Mouse (Mus musculus): ENCODE measurements around the gene Dpp7. TPM values are rescaled to one million over a fixed set of nuclear protein-coding genes. Genes with fewer than 3 reads are reported as not detected.

The Dpp7 gene
- total RNA-seq, 2 experiments from 2014 or later = 13.3 TPM; not detected in 1

GRCm38 (mm10) chr2:25371764-25372643 is 15.8 kb upstream of the Dpp7 start, which contains the start of gene Sapcd2:
Gene Sapcd2 (plus strand): TSS chr2:25372321.
- ATAC-seq (replicated peaks; ENCODE audit: low FRiP score, poor library complexity, severe bottlenecking) = peak; percentile 89

- ATAC-seq (replicated peaks; ENCODE audit: low FRiP score, poor library complexity, severe bottlenecking) = no peak
These were observed 13.8 kb upstream of the Dpp7 start for GRCm38 (mm10) chr2:25369996-25370395.

- ATAC-seq (replicated peaks; ENCODE audit: low FRiP score, poor library complexity, severe bottlenecking) = no peak
These were observed 9.1 kb upstream of the Dpp7 start, which contains the start of gene Uap1l1 for GRCm38 (mm10) chr2:25365091-25365761. Gene Uap1l1 (minus strand): TSS chr2:25365682.

GRCm38 (mm10) chr2:25364761-25365090 is 8.6 kb upstream of the Dpp7 start:
- no peak for ATAC-seq (replicated peaks; ENCODE audit: low FRiP score, poor library complexity, severe bottlenecking)

- ATAC-seq (replicated peaks; ENCODE audit: low FRiP score, poor library complexity, severe bottlenecking) = no peak
These were observed 8.2 kb upstream of the Dpp7 start for GRCm38 (mm10) chr2:25364313-25364712.

- no peak for ATAC-seq (replicated peaks; ENCODE audit: low FRiP score, poor library complexity, severe bottlenecking)
These were observed 7.5 kb upstream of the Dpp7 start for GRCm38 (mm10) chr2:25363478-25364178.

GRCm38 (mm10) chr2:25359848-25360247 is 3.7 kb upstream of the Dpp7 start:
- no peak for ATAC-seq (replicated peaks; ENCODE audit: low FRiP score, poor library complexity, severe bottlenecking)

- no peak for ATAC-seq (replicated peaks; ENCODE audit: low FRiP score, poor library complexity, severe bottlenecking)
These were observed 616 bp downstream of the Dpp7 start for GRCm38 (mm10) chr2:25355419-25356066.

GRCm38 (mm10) chr2:25354211-25354610 is 1.9 kb downstream of the Dpp7 start:
- no peak for ATAC-seq (replicated peaks; ENCODE audit: low FRiP score, poor library complexity, severe bottlenecking)

- no peak for ATAC-seq (replicated peaks; ENCODE audit: low FRiP score, poor library complexity, severe bottlenecking)
These were observed 5.5 kb downstream of the Dpp7 start for GRCm38 (mm10) chr2:25350701-25351100.

GRCm38 (mm10) chr2:25349499-25349898 is 6.7 kb downstream of the Dpp7 start:
- no peak for ATAC-seq (replicated peaks; ENCODE audit: low FRiP score, poor library complexity, severe bottlenecking)

GRCm38 (mm10) chr2:25348162-25348561 is 8.0 kb downstream of the Dpp7 start:
- no peak for ATAC-seq (replicated peaks; ENCODE audit: low FRiP score, poor library complexity, severe bottlenecking)

GRCm38 (mm10) chr2:25338303-25338702 is 17.9 kb downstream of the Dpp7 start:
- no peak for ATAC-seq (replicated peaks; ENCODE audit: low FRiP score, poor library complexity, severe bottlenecking)

- no peak for ATAC-seq (replicated peaks; ENCODE audit: low FRiP score, poor library complexity, severe bottlenecking)
These were observed 22.6 kb downstream of the Dpp7 start for GRCm38 (mm10) chr2:25333569-25333968.

GRCm38 (mm10) chr2:25332286-25333160 is 23.6 kb downstream of the Dpp7 start, which contains the start of gene Man1b1:
Gene Man1b1 (plus strand): TSS chr2:25332338.
- ATAC-seq (replicated peaks; ENCODE audit: low FRiP score, poor library complexity, severe bottlenecking) = peak; percentile 96

- ATAC-seq (replicated peaks; ENCODE audit: low FRiP score, poor library complexity, severe bottlenecking) = no peak
These were observed 24.7 kb downstream of the Dpp7 start for GRCm38 (mm10) chr2:25331470-25331869.

GRCm38 (mm10) chr2:25328440-25328839 is 27.7 kb downstream of the Dpp7 start:
- no peak for ATAC-seq (replicated peaks; ENCODE audit: low FRiP score, poor library complexity, severe bottlenecking)

GRCm38 (mm10) chr2:25326036-25326435 is 30.1 kb downstream of the Dpp7 start:
- ATAC-seq (replicated peaks; ENCODE audit: low FRiP score, poor library complexity, severe bottlenecking) = no peak

- no peak for ATAC-seq (replicated peaks; ENCODE audit: low FRiP score, poor library complexity, severe bottlenecking)
These were observed 36.1 kb downstream of the Dpp7 start for GRCm38 (mm10) chr2:25320084-25320483.

Data from erythroblast, adult 5-6 weeks (primary cell).